Mouse (Mus musculus): ENCODE results near the gene Rin3. TPM values are rescaled to one million over a fixed set of nuclear protein-coding genes. Genes with fewer than 3 reads are reported as not detected.

Gene Rin3
- polyA plus RNA-seq, 1 experiment = 25.4 TPM

DNA sequence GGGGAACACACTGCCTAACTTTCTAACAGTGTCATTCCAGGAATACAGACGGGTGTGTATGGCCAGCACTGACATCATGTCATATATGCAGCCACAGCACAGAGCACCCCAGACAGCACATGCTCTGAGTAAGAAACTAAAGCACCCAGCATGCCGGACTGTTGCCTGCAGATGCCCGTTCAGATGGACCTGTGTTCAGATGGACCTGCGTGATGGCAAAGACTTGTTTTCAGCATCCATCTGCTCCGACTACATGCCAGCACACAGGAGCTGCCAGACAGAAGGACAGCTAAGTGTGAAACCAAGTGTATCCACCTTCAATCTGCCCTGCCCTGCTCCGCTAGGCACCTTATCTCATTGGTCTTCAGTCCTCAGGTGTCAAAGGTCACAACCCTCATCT, 131.8 kb downstream of the Rin3 start:
- no peaks in the 10 kb centered on the region for H3K27me3 ChIP-seq (ENCODE audit: control insufficient read depth, insufficient read depth, low read length)
- H3K4me1 ChIP-seq (replicated peaks; ENCODE audit: control insufficient read depth, insufficient read depth, low read length) = peaks cover 2% of the 10 kb centered on the region; the same call in 1 of the 2 replicates
- H3K36me3 ChIP-seq (ENCODE audit: control insufficient read depth, insufficient read depth, low read length) = no peaks in the 10 kb centered on the region
- TF ChIP-seq CTCF (IDR thresholded peaks at IDR 0.05; ENCODE audit: borderline replicate concordance, control insufficient read depth, extremely low read depth, insufficient read depth, low read length, poor library complexity) = no peak
- no peak for TF ChIP-seq POLR2A (IDR thresholded peaks at IDR 0.05; ENCODE audit: control insufficient read depth, extremely low read depth, insufficient read depth, low read length, poor library complexity)
- 96% methylated on average over 6 of the region's 6 CpGs for WGBS
- H3K4me3 ChIP-seq (ENCODE audit: control insufficient read depth, insufficient read depth, low read length) = no peak overlapping the region
- no peak for DNase-seq
- H3K27ac ChIP-seq (ENCODE audit: control insufficient read depth, insufficient read depth, low read length) = no peak overlapping the region

DNA sequence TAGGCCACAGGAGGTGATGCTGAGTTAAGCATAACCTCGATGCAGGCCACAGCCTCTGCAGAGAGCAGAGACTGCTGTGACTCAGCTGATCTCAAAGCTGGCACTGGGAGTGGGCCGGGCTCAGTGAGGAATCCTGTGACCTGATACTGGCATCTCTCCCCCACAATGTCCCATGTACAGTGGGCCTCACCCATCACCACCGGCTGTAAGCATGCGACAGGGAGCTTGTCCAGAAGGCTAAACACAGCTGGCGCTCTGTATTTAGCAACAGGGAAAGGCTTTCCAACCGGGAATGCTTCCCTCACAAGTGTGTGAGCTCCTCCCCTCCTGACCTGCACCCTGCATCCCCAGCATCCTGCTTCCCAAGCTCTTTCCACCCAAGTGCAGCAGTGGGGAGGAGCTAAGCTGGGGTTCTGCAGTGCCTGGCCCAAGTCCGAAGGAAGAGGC, 133.6 kb downstream of the Rin3 start:
- 77% methylated on average over 7 of the region's 7 CpGs for WGBS
- Histone ChIP-seq H3K4me1 (replicated peaks; ENCODE audit: control insufficient read depth, insufficient read depth, low read length) (peaks cover 3% of the 10 kb centered on the region; the same call in 1 of the 2 replicates), H3K27me3 (ENCODE audit: control insufficient read depth, insufficient read depth, low read length) (no peaks in the 10 kb centered on the region), H3K36me3 (ENCODE audit: control insufficient read depth, insufficient read depth, low read length) (no peaks in the 10 kb centered on the region), H3K4me3 (ENCODE audit: control insufficient read depth, insufficient read depth, low read length) (no peak overlapping the region), H3K27ac (ENCODE audit: control insufficient read depth, insufficient read depth, low read length) (no peak overlapping the region)
- DNase-seq = no peak
- TF ChIP-seq CTCF (IDR thresholded peaks at IDR 0.05; ENCODE audit: borderline replicate concordance, control insufficient read depth, extremely low read depth, insufficient read depth, low read length, poor library complexity) (no peak), POLR2A (IDR thresholded peaks at IDR 0.05; ENCODE audit: control insufficient read depth, extremely low read depth, insufficient read depth, low read length, poor library complexity) (no peak)

DNA sequence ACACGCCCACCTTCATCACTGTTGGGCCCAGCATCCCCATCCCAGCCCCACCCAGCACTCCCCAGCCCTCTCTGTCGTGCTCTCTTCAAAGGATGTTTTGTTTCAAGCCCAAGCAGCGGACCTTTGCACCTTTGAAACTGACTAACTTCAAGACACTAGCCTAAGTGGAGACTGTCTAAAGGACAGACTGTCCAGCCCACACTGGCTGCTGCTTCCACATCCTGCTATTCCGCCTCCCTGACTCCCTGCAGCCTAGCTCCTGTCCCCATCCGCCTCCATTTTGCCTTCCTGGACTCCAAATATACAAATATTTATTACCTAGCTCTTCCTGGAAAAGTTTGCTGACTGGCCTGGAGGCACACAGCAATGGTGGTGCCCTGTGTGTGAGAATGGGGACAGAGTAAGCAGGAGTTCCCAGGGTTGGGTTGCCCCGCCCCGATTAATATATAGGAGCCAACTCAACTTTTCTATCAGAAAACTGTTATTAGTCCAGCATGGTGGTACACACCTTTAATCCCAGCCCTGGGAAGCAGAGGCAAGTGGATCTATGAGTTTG, 134.2 kb downstream of the Rin3 start:
- WGBS = 92% methylated on average over 7 of the region's 7 CpGs

DNA sequence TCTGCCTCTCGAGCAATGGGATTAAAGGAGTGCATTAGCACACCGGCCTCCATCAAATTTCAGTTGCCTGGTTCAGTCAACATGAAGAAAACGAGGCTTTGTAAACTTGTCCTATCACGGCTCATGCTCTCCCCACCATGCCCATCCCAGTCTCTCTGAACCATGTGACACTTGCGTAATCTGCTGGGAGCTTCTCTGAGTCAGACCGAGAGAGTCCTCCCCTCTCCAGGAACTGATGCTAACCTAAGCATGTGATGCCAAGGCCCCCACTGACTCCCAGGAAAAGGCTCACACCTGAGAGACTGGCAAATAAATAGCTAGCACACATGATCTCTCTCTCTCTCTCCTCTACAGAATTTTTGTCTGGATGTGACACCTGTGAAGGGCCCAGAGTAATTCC, 134.9 kb downstream of the Rin3 start:
- peaks cover 3% of the 10 kb centered on the region; the same call in 1 of the 2 replicates for H3K4me1 ChIP-seq (replicated peaks; ENCODE audit: control insufficient read depth, insufficient read depth, low read length)
- no peaks in the 10 kb centered on the region for H3K27me3 ChIP-seq (ENCODE audit: control insufficient read depth, insufficient read depth, low read length)
- H3K4me3 ChIP-seq (ENCODE audit: control insufficient read depth, insufficient read depth, low read length) = no peak overlapping the region
- H3K27ac ChIP-seq (ENCODE audit: control insufficient read depth, insufficient read depth, low read length) = no peak overlapping the region
- DNase-seq = no peak
- 90% methylated on average over 6 of the region's 6 CpGs for WGBS
- TF ChIP-seq CTCF (IDR thresholded peaks at IDR 0.05; ENCODE audit: borderline replicate concordance, control insufficient read depth, extremely low read depth, insufficient read depth, low read length, poor library complexity) = no peak
- no peak for TF ChIP-seq POLR2A (IDR thresholded peaks at IDR 0.05; ENCODE audit: control insufficient read depth, extremely low read depth, insufficient read depth, low read length, poor library complexity)
- no peaks in the 10 kb centered on the region for H3K36me3 ChIP-seq (ENCODE audit: control insufficient read depth, insufficient read depth, low read length)

More for the DNA sequence above, 134.2 kb downstream of the Rin3 start:
- TF ChIP-seq CTCF (IDR thresholded peaks at IDR 0.05; ENCODE audit: borderline replicate concordance, control insufficient read depth, extremely low read depth, insufficient read depth, low read length, poor library complexity) (no peak), POLR2A (IDR thresholded peaks at IDR 0.05; ENCODE audit: control insufficient read depth, extremely low read depth, insufficient read depth, low read length, poor library complexity) (no peak)
- no peak for DNase-seq
- peaks cover 3% of the 10 kb centered on the region; the same call in 1 of the 2 replicates for H3K4me1 ChIP-seq (replicated peaks; ENCODE audit: control insufficient read depth, insufficient read depth, low read length)
- H3K36me3 ChIP-seq (ENCODE audit: control insufficient read depth, insufficient read depth, low read length) = no peaks in the 10 kb centered on the region
- no peak overlapping the region for H3K4me3 ChIP-seq (ENCODE audit: control insufficient read depth, insufficient read depth, low read length)
- no peaks in the 10 kb centered on the region for H3K27me3 ChIP-seq (ENCODE audit: control insufficient read depth, insufficient read depth, low read length)
- no peak overlapping the region for H3K27ac ChIP-seq (ENCODE audit: control insufficient read depth, insufficient read depth, low read length)

DNA sequence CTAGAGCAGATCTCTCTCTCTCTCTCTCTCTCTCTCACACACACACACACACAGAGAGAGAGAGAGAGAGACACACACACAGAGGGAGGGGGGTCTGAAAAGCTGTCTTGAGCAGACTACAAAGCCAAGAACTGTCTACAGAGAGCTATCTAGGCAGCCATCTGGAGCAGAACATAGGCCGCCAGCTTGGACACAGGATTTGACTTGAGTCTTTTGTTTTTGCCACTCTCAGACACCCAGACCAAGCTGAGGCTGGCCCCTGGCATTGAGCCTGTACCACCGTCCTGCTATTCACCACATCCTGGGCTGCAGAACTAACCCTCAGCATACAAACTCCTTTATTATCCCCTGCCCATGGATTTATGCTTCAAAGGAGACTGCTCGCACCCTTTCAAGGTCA, 136.7 kb downstream of the Rin3 start:
- Histone ChIP-seq H3K4me3 (ENCODE audit: control insufficient read depth, insufficient read depth, low read length) (no peak overlapping the region), H3K27me3 (ENCODE audit: control insufficient read depth, insufficient read depth, low read length) (no peaks in the 10 kb centered on the region), H3K27ac (ENCODE audit: control insufficient read depth, insufficient read depth, low read length) (no peak overlapping the region), H3K4me1 (replicated peaks; ENCODE audit: control insufficient read depth, insufficient read depth, low read length) (peaks cover 3% of the 10 kb centered on the region; the same call in 1 of the 2 replicates), H3K36me3 (ENCODE audit: control insufficient read depth, insufficient read depth, low read length) (no peaks in the 10 kb centered on the region)
- no peak for TF ChIP-seq CTCF (IDR thresholded peaks at IDR 0.05; ENCODE audit: borderline replicate concordance, control insufficient read depth, extremely low read depth, insufficient read depth, low read length, poor library complexity)
- no peak for TF ChIP-seq POLR2A (IDR thresholded peaks at IDR 0.05; ENCODE audit: control insufficient read depth, extremely low read depth, insufficient read depth, low read length, poor library complexity)
- 59% methylated on average over 3 of the region's 3 CpGs for WGBS
- DNase-seq = no peak

DNA sequence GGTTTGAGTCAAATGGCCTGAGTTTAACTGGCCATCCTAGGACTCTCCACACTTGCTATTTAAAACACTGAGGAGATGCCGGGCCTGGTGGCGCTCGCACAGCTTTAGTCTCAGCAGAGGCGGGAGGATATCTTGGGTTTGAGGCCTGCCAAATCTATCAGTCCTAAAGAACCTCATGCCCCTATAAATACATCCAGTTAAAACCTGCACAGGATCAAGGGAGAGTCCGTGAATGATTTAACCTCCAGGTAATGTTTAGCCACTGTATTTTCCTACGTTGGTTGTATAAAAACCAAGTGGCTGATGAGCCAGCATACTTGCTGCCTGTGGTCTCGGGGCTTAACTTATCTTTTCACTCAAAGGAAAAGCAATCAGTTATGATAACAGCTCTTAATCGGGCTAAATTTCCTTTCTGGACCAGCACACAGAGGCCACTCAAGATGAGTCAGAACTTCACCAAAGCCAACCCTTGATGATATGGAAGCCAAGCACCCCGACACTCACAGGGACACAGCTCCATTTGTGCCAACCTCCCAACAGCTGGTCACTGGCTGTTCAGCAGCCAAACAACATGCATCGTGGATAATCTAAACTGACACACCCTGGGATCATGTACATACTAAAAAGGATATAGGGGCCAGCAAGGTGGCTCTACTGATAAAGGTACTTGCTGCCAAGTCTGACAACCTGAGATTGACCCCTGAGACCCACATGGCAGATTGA, 137.5 kb downstream of the Rin3 start:
- no peaks in the 10 kb centered on the region for H3K36me3 ChIP-seq (ENCODE audit: control insufficient read depth, insufficient read depth, low read length)
- 91% methylated on average over 10 of the region's 10 CpGs for WGBS
- peaks cover 5% of the 10 kb centered on the region for H3K4me1 ChIP-seq (replicated peaks; ENCODE audit: control insufficient read depth, insufficient read depth, low read length)
- H3K4me3 ChIP-seq (ENCODE audit: control insufficient read depth, insufficient read depth, low read length) = no peak overlapping the region
- no peak for TF ChIP-seq POLR2A (IDR thresholded peaks at IDR 0.05; ENCODE audit: control insufficient read depth, extremely low read depth, insufficient read depth, low read length, poor library complexity)
- H3K27me3 ChIP-seq (ENCODE audit: control insufficient read depth, insufficient read depth, low read length) = no peaks in the 10 kb centered on the region
- no peak for DNase-seq
- no peak overlapping the region for H3K27ac ChIP-seq (ENCODE audit: control insufficient read depth, insufficient read depth, low read length)
